Mouse (Mus musculus) yolk sac, embryonic 10.5 days (tissue): Measurements from ENCODE around the gene Brd4.
"Not testable (repeated sequence)": the region's sequence is repeated elsewhere in the genome, so short reads cannot be mapped to it uniquely, and the experiment has no call there.

Source experiments
- DNase-seq: peaks from one replicate; pipeline ENCODE4 v3.0.0-alpha.2; 2017; ENCODE audit warnings: low spot score

Gene Brd4

GRCm38 (mm10) chr17:32229256-32229655, 55.3 kb downstream of the Brd4 start:
- no peak for DNase-seq

GRCm38 (mm10) chr17:32220873-32221272, 63.6 kb downstream of the Brd4 start:
- no peak for DNase-seq

DNA sequence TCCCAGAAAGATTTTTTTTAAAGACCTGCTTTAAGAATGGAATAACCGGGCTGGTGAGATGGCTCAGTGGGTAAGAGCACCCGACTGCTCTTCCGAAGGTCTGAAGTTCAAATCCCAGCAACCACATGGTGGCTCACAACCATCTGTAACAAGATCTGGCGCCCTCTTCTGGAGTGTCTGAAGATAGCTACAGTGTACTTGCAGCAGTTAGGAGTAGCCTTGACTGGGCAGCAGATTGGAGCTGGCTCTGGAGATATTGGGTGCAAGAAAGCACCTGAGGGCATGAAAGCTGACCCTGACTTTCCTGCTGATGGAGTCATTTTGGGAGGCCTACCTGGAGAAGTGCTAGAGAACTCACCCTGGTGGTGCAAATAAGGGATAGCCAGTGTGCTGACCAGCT, 68.9 kb downstream of the Brd4 start:
- DNase-seq = not testable (repeated sequence)

DNA sequence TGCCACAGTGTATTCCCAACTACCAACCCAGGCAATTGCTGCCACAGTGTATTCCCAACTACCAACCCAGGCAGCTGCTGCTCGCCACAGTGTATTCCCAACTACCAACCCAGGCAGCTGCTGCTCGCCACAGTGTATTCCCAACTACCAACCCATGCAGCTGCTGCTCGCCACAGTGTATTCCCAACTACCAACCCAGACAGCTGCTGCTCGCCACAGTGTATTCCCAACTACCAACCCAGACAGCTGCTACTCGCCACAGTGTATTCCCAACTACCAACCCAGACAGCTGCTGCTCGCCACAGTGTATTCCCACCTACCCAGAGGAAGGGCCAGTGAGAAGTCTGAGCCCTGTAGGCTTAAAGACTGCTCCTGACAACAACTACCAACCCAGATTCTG, 73.0 kb downstream of the Brd4 start:
- DNase-seq = not testable (repeated sequence)

GRCm38 (mm10) chr17:32209752-32210151, 74.8 kb downstream of the Brd4 start:
- no peak for DNase-seq

DNA sequence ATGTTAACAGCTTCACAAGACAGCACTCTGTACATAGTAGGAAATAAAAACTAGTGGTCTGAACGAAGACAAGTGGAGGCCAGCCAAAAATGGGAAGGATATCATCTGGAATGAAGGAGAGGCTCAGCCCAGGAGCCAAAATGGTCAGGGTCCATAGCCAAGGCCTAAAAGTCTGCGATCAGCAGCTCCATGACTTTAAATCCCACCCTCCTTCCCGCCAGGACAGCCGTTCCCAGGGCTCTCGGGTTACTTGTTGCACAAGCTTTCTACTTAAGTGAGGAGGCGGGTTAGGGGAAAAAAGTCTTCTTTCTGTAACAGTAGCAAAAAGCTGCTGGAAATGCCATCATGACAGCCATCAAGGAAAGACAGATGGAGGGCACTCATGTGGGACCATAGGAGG, 75.4 kb downstream of the Brd4 start:
- DNase-seq = no peak

GRCm38 (mm10) chr17:32207586-32208245, 76.8 kb downstream of the Brd4 start:
- DNase-seq = no peak

GRCm38 (mm10) chr17:32205345-32205744, 79.2 kb downstream of the Brd4 start:
- no peak for DNase-seq

GRCm38 (mm10) chr17:32202972-32203371, 81.5 kb downstream of the Brd4 start:
- DNase-seq = no peak

DNA sequence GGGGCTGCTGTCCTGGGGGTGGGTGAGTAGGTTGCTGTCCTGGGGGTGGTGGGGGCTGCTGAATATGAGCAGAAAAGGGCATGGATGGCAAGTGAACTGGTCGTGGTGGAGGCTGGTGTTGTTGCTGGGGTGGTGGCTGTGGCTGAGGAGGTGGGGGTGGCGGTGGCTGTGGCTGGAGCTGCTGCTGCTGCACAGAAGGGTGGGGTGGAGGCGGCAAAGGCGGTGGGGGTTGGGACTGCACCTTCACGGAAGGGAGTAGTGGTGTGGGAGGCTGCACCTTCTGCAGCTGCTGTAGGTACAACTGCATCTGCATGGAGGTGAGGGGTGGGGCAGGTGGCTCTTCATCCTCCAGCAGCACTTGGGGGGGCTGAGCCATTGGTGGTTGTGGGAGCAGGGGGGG, 83.4 kb downstream of the Brd4 start:
- DNase-seq = no peak

GRCm38 (mm10) chr17:32199796-32200195, 84.7 kb downstream of the Brd4 start:
- no peak for DNase-seq

DNA sequence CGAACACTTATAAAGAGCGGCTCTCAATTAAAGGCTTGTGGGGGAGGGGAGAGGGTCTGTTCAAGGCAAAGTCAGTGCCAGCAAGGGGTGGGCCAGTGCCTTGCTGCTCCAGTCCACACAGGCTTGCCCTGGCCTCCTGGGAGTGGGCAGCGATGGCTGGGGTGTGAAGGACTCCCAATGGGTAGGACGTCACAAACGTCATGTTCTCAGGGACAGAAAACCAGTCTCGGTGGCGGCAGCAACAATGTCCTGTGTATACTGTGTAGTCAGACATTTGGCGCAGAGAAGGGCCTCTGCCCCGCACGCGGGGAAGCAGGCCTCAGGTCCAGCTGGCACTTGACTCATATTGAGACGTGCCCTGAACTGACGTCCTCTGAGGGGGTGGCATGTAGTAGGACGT, 87.4 kb downstream of the Brd4 start:
- no peak for DNase-seq

- no peak for DNase-seq
Measured at GRCm38 (mm10) chr17:32195725-32196124, 88.8 kb downstream of the Brd4 start.

- DNase-seq = no peak
Measured at GRCm38 (mm10) chr17:32193010-32193409, 91.5 kb downstream of the Brd4 start.

DNA sequence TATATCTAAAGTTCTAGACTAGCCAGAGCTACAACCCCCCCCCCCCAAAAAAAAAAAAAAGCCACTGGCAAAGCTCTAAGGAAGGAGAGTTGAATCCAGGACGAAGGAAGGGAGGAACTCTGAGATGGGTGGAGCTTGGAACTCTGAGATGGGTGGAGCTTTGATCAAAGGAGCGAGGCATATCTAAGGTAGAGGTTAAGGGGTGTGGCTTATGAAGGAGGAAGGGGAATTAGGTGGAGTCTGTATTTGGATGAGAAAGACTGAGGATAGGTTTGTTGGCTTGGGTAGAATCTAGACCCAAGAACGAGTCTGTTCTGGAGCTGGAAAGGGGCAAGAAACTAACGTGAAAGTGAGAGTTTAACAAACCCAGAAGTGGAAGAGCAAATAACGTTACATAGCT, 94.7 kb downstream of the Brd4 start:
- no peak for DNase-seq

DNA sequence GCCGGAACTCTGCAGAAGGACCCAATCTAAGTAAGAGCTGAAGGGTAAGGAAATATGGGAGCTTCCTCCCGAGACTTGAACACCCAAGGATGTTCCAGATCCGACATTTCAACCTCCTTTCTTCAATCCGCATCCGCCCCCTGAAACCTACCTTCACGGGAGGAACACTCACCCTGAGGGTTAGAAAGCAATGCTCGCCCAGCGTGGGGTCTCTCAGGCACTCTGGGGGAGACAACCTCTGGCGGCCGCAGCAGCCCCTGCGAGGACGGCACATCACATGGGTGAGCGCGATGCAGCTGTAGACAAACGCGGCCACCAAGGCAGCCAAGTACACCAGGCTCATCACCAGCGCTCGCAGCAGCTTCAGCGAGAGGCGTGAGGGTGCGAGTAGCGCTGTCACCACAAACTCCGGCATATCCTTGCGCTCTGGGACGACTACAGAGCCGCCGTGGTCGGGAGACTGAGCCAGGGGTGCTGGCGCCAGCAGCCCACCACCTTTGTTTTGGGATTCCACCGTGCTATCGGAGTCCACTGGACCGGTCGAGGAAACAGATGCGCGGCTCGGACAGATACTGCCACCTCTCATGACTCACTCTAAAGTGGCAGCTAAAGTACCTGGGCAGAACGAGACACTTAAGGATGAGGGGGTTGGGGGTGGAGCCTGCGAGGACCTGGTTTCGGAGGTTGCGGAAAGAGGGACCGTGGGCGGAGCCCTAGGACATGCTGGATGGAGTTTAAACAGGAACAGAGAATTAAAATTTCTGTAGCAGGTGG, 95.5 kb downstream of the Brd4 start, which contains the start of gene Ephx3:
Gene Ephx3 (minus strand): TSS at position 687 of the 774 bp plus-strand sequence.
- no peak for DNase-seq

DNA sequence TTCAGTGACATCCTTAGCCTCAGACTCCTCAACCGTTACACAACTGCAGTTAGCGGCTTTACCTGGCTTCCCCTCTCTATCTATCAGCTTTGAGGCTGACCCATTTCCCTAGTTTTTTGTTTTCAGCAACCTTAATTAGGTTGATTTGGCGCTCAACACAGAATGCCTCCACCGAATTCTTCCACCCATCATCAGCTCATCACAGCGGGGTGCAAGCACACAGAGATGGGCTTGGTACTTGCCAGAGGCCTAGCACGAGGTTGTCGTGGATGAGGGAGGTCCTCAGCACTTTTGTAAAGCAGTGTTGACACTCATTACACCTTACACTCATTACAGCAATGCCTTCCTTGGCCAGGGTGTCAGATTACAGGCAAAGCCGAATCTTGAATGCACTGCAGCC, 101.5 kb downstream of the Brd4 start:
- DNase-seq = no peak

- DNase-seq = no peak
Measured at GRCm38 (mm10) chr17:32179621-32180491, 104.7 kb downstream of the Brd4 start.

DNA sequence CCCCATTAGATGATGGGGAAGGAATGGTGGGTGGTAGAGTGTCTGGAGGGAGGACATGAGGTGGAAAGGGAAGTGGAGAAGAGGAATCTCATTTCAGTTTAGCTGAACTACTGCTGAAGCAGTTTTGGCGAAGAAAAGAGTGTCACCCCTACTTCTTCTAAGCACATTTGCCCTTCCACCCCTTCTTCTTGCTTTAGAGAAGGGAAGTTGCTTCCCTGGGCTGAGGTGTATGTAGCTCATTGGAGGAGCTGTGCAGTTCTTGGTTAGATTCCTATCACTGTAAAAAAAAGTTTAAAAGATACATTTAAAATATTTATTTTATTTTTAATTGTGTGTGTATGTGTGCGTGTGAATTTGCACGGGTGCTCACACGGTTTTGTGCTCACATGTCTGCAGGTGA, 107.6 kb downstream of the Brd4 start:
- no peak for DNase-seq

- DNase-seq = no peak
Measured at GRCm38 (mm10) chr17:32173166-32173565, 111.4 kb downstream of the Brd4 start.

- DNase-seq = no peak
Measured at GRCm38 (mm10) chr17:32172485-32172884, 112.0 kb downstream of the Brd4 start.

DNA sequence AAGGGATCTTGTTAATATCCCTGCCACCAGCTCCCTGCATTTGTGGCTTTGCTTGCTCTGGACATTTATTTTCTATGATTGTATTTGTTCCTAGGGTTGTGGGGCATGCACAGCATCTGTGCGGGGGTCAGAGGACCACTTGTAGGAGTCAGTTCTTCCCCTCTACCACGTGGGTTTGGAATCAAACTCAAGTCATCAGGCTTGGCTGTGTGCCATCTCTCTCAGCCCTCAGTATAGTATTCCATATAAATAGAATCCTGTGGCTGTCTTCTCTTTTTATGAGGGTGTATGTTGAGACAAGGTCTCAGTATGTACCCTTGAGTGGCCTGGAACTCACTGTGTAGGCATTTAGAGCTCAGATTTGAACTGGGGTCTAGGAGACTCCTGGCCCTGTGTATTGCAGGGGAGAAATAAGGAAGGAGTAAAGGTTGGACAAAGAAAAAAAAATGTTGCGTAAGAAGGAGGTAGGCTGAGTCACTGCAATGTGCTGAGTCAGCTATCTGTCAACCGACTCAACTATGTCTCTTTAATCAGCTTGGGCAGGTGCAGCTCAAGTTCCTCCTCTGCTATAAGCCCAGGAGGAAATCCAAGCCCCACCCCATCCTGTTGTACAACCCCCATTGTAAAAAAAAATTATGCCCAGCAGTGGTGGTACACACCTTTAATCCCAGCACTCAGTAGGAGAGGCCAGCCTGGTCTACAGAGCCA, 114.8 kb downstream of the Brd4 start:
- DNase-seq = peak; percentile 43
